Mouse (Mus musculus): ENCODE measurements at regions not wholly inside any gene's neighbourhood (a gene's known extent, or its start where the extent isn't known, plus 50 kb on each side); places are given as distances from the start of the nearest gene placed in this dataset.
"Not testable (repeated sequence)": the region's sequence is repeated elsewhere in the genome, so short reads cannot be mapped to it uniquely, and the experiment has no call there.

DNA sequence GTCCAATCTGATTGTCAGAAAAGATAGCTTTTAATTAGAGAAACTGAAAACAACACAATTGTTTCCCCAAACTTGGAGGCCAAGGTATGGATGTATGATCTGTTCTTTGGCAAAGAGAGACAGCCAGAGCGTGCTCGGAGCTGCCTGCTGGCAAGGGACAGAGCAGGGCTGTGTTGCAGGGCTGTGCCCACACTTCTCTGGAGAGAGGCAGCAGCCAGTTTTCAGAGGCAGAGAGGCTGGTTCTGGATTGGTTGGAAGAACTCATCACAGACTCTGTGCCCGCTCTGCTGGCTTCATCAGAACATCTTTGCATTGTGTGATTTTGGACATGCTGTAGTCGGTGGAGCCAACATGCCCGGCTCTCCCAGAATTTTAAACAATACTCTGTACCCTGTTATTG lies 123.5 kb upstream of the St6galnac5 start:
- no peaks in the 10 kb centered on the region for H3K9me3 ChIP-seq (replicated peaks; ENCODE audit: insufficient read depth, low read length)
- no peaks in the 10 kb centered on the region for H3K79me2 ChIP-seq (ENCODE audit: control insufficient read depth, insufficient read depth, low read length, poor library complexity)
- no peak for DNase-seq (ENCODE audit: low read depth, low spot score)
- TF ChIP-seq MYB (IDR thresholded peaks at IDR 0.05; ENCODE audit: low read depth, low read length), result no peak
- TF ChIP-seq POLR2A (IDR thresholded peaks at IDR 0.05; ENCODE audit: control insufficient read depth in 1 of 2, insufficient read depth in 1 of 2, low read depth in 1 of 2, low read length in 2 of 2, poor library complexity in 1 of 2), result no peak
- TF ChIP-seq SIN3A (IDR thresholded peaks at IDR 0.05; ENCODE audit: low read length), result no peak
- TF ChIP-seq TCF12 (IDR thresholded peaks at IDR 0.05; ENCODE audit: low read depth, low read length), result no peak
- TF ChIP-seq MAX (IDR thresholded peaks at IDR 0.05; ENCODE audit: low read length), result no peak
- no peak for TF ChIP-seq POLR2AphosphoS5 (IDR thresholded peaks at IDR 0.05; ENCODE audit: borderline replicate concordance, low read depth, low read length)
- TF ChIP-seq HCFC1 (IDR thresholded peaks at IDR 0.05; ENCODE audit: low read depth, low read length), result no peak
- TF ChIP-seq KAT2A (conservative IDR thresholded peaks at IDR 0.05; ENCODE audit: low read depth, low read length), result no peak
- TF ChIP-seq TAL1 (IDR thresholded peaks at IDR 0.05; ENCODE audit: low read length), result no peak
- no peak for TF ChIP-seq MXI1 (IDR thresholded peaks at IDR 0.05; ENCODE audit: low read depth, low read length)
- no peak for TF ChIP-seq EP300 (IDR thresholded peaks at IDR 0.05; ENCODE audit: low read depth in 1 of 2, low read length in 2 of 2)
- TF ChIP-seq NELFE (IDR thresholded peaks at IDR 0.05; ENCODE audit: low read depth, low read length), result no peak
- TF ChIP-seq ETS1 (IDR thresholded peaks at IDR 0.05; ENCODE audit: low read depth, low read length), result no peak
- no peak for TF ChIP-seq MAFK (IDR thresholded peaks at IDR 0.05; ENCODE audit: borderline replicate concordance, low read depth, low read length)
- no peak for TF ChIP-seq ZC3H11A (IDR thresholded peaks at IDR 0.05; ENCODE audit: low read depth, low read length)
- TF ChIP-seq CHD1 (IDR thresholded peaks at IDR 0.05; ENCODE audit: low read depth, low read length), result no peak
- no peak for TF ChIP-seq MYC (IDR thresholded peaks at IDR 0.05; ENCODE audit: low read depth, low read length)
- no peak for TF ChIP-seq TBP (IDR thresholded peaks at IDR 0.05; ENCODE audit: low read depth, low read length)
- TF ChIP-seq ZNF384 (IDR thresholded peaks at IDR 0.05; ENCODE audit: low read depth, low read length), result no peak
- TF ChIP-seq NRF1 (IDR thresholded peaks at IDR 0.05; ENCODE audit: insufficient read depth, low read depth, low read length, poor library complexity, severe bottlenecking), result no peak
- H3K27ac ChIP-seq (ENCODE audit: control insufficient read depth, low read depth, low read length), result no peak overlapping the region
- peaks cover 0 to 3% of the 10 kb centered on the region in 2 experiments; a peak in 2 of 4 replicates for H3K27me3 ChIP-seq (ENCODE audit: control insufficient read depth in 1 of 2, insufficient read depth in 2 of 2, low read length in 2 of 2)
- H3K36me3 ChIP-seq (ENCODE audit: control insufficient read depth in 1 of 2, insufficient read depth in 2 of 2, low read length in 2 of 2), result no peaks in the 10 kb centered on the region
- H3K4me1 ChIP-seq (ENCODE audit: control insufficient read depth in 1 of 2, insufficient read depth in 2 of 2, low read length in 2 of 2), result no peaks in the 10 kb centered on the region
- H3K9ac ChIP-seq (ENCODE audit: control insufficient read depth, low read depth, low read length, poor library complexity, severe bottlenecking), result no peak overlapping the region
- no peak overlapping the region for H3K4me3 ChIP-seq (ENCODE audit: control insufficient read depth in 1 of 2, insufficient read depth in 1 of 2, low read depth in 2 of 2, low read length in 2 of 2)

DNA sequence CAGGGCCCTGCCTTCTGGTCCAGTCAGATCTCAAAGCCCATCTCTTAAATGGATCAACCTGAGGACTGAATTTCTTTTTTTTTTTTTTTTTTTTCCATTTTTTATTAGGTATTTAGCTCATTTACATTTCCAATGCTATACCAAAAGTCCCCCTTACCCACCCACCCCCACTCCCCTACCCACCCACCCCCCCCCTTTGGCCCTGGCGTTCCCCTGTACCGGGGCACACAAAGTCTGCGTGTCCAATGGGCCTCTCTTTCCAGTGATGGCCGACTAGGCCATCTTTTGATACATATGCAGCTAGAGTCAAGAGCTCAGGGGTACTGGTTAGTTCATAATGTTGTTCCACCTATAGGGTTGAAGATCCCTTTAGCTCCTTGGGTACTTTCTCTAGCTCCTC lies 108.5 kb upstream of the St6galnac5 start:
- not testable (repeated sequence) for H3K36me3 ChIP-seq (ENCODE audit: control insufficient read depth in 1 of 2, insufficient read depth in 2 of 2, low read length in 2 of 2); H3K79me2 ChIP-seq (ENCODE audit: control insufficient read depth, insufficient read depth, low read length, poor library complexity); H3K27me3 ChIP-seq (ENCODE audit: control insufficient read depth in 1 of 2, insufficient read depth in 2 of 2, low read length in 2 of 2); H3K27ac ChIP-seq (ENCODE audit: control insufficient read depth, low read depth, low read length); DNase-seq (ENCODE audit: low read depth, low spot score); H3K4me3 ChIP-seq (ENCODE audit: control insufficient read depth in 1 of 2, insufficient read depth in 1 of 2, low read depth in 2 of 2, low read length in 2 of 2); H3K9ac ChIP-seq (ENCODE audit: control insufficient read depth, low read depth, low read length, poor library complexity, severe bottlenecking); H3K9me3 ChIP-seq (replicated peaks; ENCODE audit: insufficient read depth, low read length)
- H3K4me1 ChIP-seq (ENCODE audit: control insufficient read depth in 1 of 2, insufficient read depth in 2 of 2, low read length in 2 of 2), result peaks cover 0 to 11% of the 10 kb centered on the region in 2 experiments; a peak in 1 of 4 replicates
